Mouse (Mus musculus): ENCODE measurements around the gene Hgd.

- TF ChIP-seq CTCF (IDR thresholded peaks at IDR 0.05): no peak
- TF ChIP-seq EP300 (IDR thresholded peaks at IDR 0.05): no peak
These were observed 698 bp downstream of the Hgd start for GRCm38 (mm10) chr16:37580651-37581050.
